Mouse (Mus musculus): ENCODE results near the gene Tbl1xr1.

- no peak for TF ChIP-seq E2F4 (IDR thresholded peaks at IDR 0.05; ENCODE audit: insufficient read depth)
- TF ChIP-seq POLR2A (IDR thresholded peaks at IDR 0.05; ENCODE audit: insufficient read length, low read depth): no peak
- TF ChIP-seq MYOG (IDR thresholded peaks at IDR 0.05; ENCODE audit: control insufficient read depth in 1 of 3, insufficient read depth in 1 of 3, insufficient read length in 2 of 3, low read depth in 2 of 3): peak in 1 of 3 experiments; percentile 35
- no peak for TF ChIP-seq CEBPB (IDR thresholded peaks at IDR 0.05; ENCODE audit: insufficient read depth, poor library complexity, severe bottlenecking)
- no peak for TF ChIP-seq MAX (IDR thresholded peaks at IDR 0.05; ENCODE audit: low read depth)
Measured at GRCm38 (mm10) chr3:22077657-22078475, 1.4 kb downstream of the Tbl1xr1 start.

Data from myocyte (in vitro differentiated cells).